Mouse (Mus musculus): Measurements from ENCODE around the gene Psmd1. TPM values are rescaled to one million over a fixed set of nuclear protein-coding genes. Genes with fewer than 3 reads are reported as not detected.

The Psmd1 gene
- polyA plus RNA-seq, 1 experiment = 88.9 TPM

GRCm38 (mm10) chr1:86045848-86046805 lies 18.1 kb upstream of the Psmd1 start, which contains the start of gene 2810459M11Rik:
TSS of gene 2810459M11Rik (plus strand) at chr1:86045863.
- H3ac ChIP-seq (ENCODE audit: control insufficient read depth, insufficient read length, low read depth) = no peak within 1 kb of the TSS
- peaks cover 38% of the 10 kb centered on the region for H3K27me3 ChIP-seq (ENCODE audit: control insufficient read depth, insufficient read depth, insufficient read length)
- no peaks in the 10 kb centered on the region for H3K79me2 ChIP-seq (ENCODE audit: control insufficient read depth, insufficient read depth)
- H3K36me3 ChIP-seq (ENCODE audit: control insufficient read depth, insufficient read depth) = no peaks in the 10 kb centered on the region
- no peaks in the 10 kb centered on the region for H3K79me3 ChIP-seq (ENCODE audit: low read depth)
- TF ChIP-seq CEBPB (IDR thresholded peaks at IDR 0.05; ENCODE audit: low read depth) (no peak), MAX (IDR thresholded peaks at IDR 0.05) (no peak), USF1 (IDR thresholded peaks at IDR 0.05; ENCODE audit: low read depth) (no peak), CTCF (IDR thresholded peaks at IDR 0.05; ENCODE audit: control insufficient read depth, insufficient read depth, insufficient read length) (no peak), MYOD1 (IDR thresholded peaks at IDR 0.05; ENCODE audit: control insufficient read depth, insufficient read length, low read depth) (no peak), FOSL1 (IDR thresholded peaks at IDR 0.05; ENCODE audit: insufficient read depth, low read length, poor library complexity, severe bottlenecking) (no peak), MYOG (IDR thresholded peaks at IDR 0.05; ENCODE audit: control insufficient read depth, extremely low read depth, insufficient read length) (no peak)
- no peak within 1 kb of the TSS for H3K4me3 ChIP-seq (ENCODE audit: insufficient read depth, poor library complexity, severe bottlenecking)

GRCm38 (mm10) chr1:86046833-86047563 lies 17.2 kb upstream of the Psmd1 start:
- peaks cover 38% of the 10 kb centered on the region for H3K27me3 ChIP-seq (ENCODE audit: control insufficient read depth, insufficient read depth, insufficient read length)

GRCm38 (mm10) chr1:86048231-86048630 lies 16.0 kb upstream of the Psmd1 start:
- Histone ChIP-seq H3K79me3 (ENCODE audit: low read depth) (no peaks in the 10 kb centered on the region), H3K27me3 (ENCODE audit: control insufficient read depth, insufficient read depth, insufficient read length) (peaks cover 43% of the 10 kb centered on the region), H3K4me3 (ENCODE audit: insufficient read depth, poor library complexity, severe bottlenecking) (no peak overlapping the region), H3ac (ENCODE audit: control insufficient read depth, insufficient read length, low read depth) (no peak overlapping the region), H3K79me2 (ENCODE audit: control insufficient read depth, insufficient read depth) (no peaks in the 10 kb centered on the region), H3K36me3 (ENCODE audit: control insufficient read depth, insufficient read depth) (no peaks in the 10 kb centered on the region)
- TF ChIP-seq MAX (IDR thresholded peaks at IDR 0.05) (no peak), CTCF (IDR thresholded peaks at IDR 0.05; ENCODE audit: control insufficient read depth, insufficient read depth, insufficient read length) (no peak), MYOG (IDR thresholded peaks at IDR 0.05; ENCODE audit: control insufficient read depth, extremely low read depth, insufficient read length) (no peak), FOSL1 (IDR thresholded peaks at IDR 0.05; ENCODE audit: insufficient read depth, low read length, poor library complexity, severe bottlenecking) (no peak), USF1 (IDR thresholded peaks at IDR 0.05; ENCODE audit: low read depth) (no peak), MYOD1 (IDR thresholded peaks at IDR 0.05; ENCODE audit: control insufficient read depth, insufficient read length, low read depth) (no peak), CEBPB (IDR thresholded peaks at IDR 0.05; ENCODE audit: low read depth) (no peak)

More at GRCm38 (mm10) chr1:86046833-86047563, 17.2 kb upstream of the Psmd1 start:
- no peak overlapping the region for H3ac ChIP-seq (ENCODE audit: control insufficient read depth, insufficient read length, low read depth)
- H3K4me3 ChIP-seq (ENCODE audit: insufficient read depth, poor library complexity, severe bottlenecking) = no peak overlapping the region
- no peaks in the 10 kb centered on the region for H3K79me2 ChIP-seq (ENCODE audit: control insufficient read depth, insufficient read depth)
- no peaks in the 10 kb centered on the region for H3K36me3 ChIP-seq (ENCODE audit: control insufficient read depth, insufficient read depth)
- TF ChIP-seq CTCF (IDR thresholded peaks at IDR 0.05; ENCODE audit: control insufficient read depth, insufficient read depth, insufficient read length) (no peak), MYOG (IDR thresholded peaks at IDR 0.05; ENCODE audit: control insufficient read depth, extremely low read depth, insufficient read length) (no peak), FOSL1 (IDR thresholded peaks at IDR 0.05; ENCODE audit: insufficient read depth, low read length, poor library complexity, severe bottlenecking) (no peak), USF1 (IDR thresholded peaks at IDR 0.05; ENCODE audit: low read depth) (no peak), MYOD1 (IDR thresholded peaks at IDR 0.05; ENCODE audit: control insufficient read depth, insufficient read length, low read depth) (no peak), CEBPB (IDR thresholded peaks at IDR 0.05; ENCODE audit: low read depth) (no peak), MAX (IDR thresholded peaks at IDR 0.05) (no peak)
- H3K79me3 ChIP-seq (ENCODE audit: low read depth) = no peaks in the 10 kb centered on the region

- Histone ChIP-seq H3K36me3 (ENCODE audit: control insufficient read depth, insufficient read depth) (no peaks in the 10 kb centered on the region), H3K4me3 (ENCODE audit: insufficient read depth, poor library complexity, severe bottlenecking) (no peak overlapping the region), H3K79me3 (ENCODE audit: low read depth) (no peaks in the 10 kb centered on the region), H3K27me3 (ENCODE audit: control insufficient read depth, insufficient read depth, insufficient read length) (peaks cover 48% of the 10 kb centered on the region), H3K79me2 (ENCODE audit: control insufficient read depth, insufficient read depth) (no peaks in the 10 kb centered on the region), H3ac (ENCODE audit: control insufficient read depth, insufficient read length, low read depth) (no peak overlapping the region)
- TF ChIP-seq FOSL1 (IDR thresholded peaks at IDR 0.05; ENCODE audit: insufficient read depth, low read length, poor library complexity, severe bottlenecking) (no peak), MYOG (IDR thresholded peaks at IDR 0.05; ENCODE audit: control insufficient read depth, extremely low read depth, insufficient read length) (no peak), CEBPB (IDR thresholded peaks at IDR 0.05; ENCODE audit: low read depth) (no peak)
Measured at GRCm38 (mm10) chr1:86048744-86049143, 15.4 kb upstream of the Psmd1 start.

GRCm38 (mm10) chr1:86053198-86053921 lies 10.8 kb upstream of the Psmd1 start:
- Histone ChIP-seq H3K79me3 (ENCODE audit: low read depth) (no peaks in the 10 kb centered on the region), H3K4me3 (ENCODE audit: insufficient read depth, poor library complexity, severe bottlenecking) (no peak overlapping the region), H3K27me3 (ENCODE audit: control insufficient read depth, insufficient read depth, insufficient read length) (peaks cover 28% of the 10 kb centered on the region), H3K79me2 (ENCODE audit: control insufficient read depth, insufficient read depth) (no peaks in the 10 kb centered on the region), H3K36me3 (ENCODE audit: control insufficient read depth, insufficient read depth) (no peaks in the 10 kb centered on the region), H3ac (ENCODE audit: control insufficient read depth, insufficient read length, low read depth) (no peak overlapping the region)
- no peak for TF ChIP-seq CTCF (IDR thresholded peaks at IDR 0.05; ENCODE audit: control insufficient read depth, insufficient read depth, insufficient read length)
- no peak for TF ChIP-seq MAX (IDR thresholded peaks at IDR 0.05)
- no peak for TF ChIP-seq CEBPB (IDR thresholded peaks at IDR 0.05; ENCODE audit: low read depth)
- TF ChIP-seq USF1 (IDR thresholded peaks at IDR 0.05; ENCODE audit: low read depth) = no peak
- TF ChIP-seq MYOG (IDR thresholded peaks at IDR 0.05; ENCODE audit: control insufficient read depth, extremely low read depth, insufficient read length) = no peak
- TF ChIP-seq FOSL1 (IDR thresholded peaks at IDR 0.05; ENCODE audit: insufficient read depth, low read length, poor library complexity, severe bottlenecking) = no peak
- no peak for TF ChIP-seq MYOD1 (IDR thresholded peaks at IDR 0.05; ENCODE audit: control insufficient read depth, insufficient read length, low read depth)

Data from C2C12 (cell line).